Mouse (Mus musculus): ENCODE results near the gene Pdc. TPM values are rescaled to one million over a fixed set of nuclear protein-coding genes. Genes with fewer than 3 reads are reported as not detected.

Gene Pdc
- polyA plus RNA-seq (2014; fragmentation: Illumina TruSeq; extraction: RNeasy Lipid Tissue Mini Kit (QIAGEN cat#74804); ENCODE audit: low read depth, low replicate concordance): not detected

DNA sequence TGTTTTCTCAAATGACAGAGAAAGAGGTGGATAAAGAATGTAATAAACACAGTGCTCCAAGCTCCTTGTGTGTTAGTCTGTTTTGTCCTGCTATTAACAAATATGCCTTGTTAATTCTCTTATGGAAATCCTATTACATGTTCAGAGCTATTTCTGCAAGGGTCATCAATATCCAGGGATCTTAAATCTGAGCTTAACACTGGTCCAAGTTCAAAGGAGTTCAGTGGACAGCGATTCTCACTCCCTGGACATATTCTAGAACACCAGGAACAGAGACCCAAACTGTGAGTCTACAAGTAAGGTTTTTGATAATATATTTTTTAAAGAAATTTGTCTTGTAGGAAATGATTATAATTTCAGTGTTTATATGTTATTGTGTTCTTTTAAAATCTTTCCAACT lies at the start of gene Pdc:
TSS of gene Pdc (plus strand) at position 213 of the 400 bp plus-strand sequence.

Other genes with a start within 250 kb of the Pdc start
- gene Ptgs2, start 219.4 kb upstream of the Pdc start, polyA plus RNA-seq (2014; fragmentation: Illumina TruSeq; extraction: RNeasy Lipid Tissue Mini Kit (QIAGEN cat#74804); ENCODE audit: low read depth, low replicate concordance): 1.5 TPM
- 131 TPM for gene Tpr, start 73.4 kb downstream of the Pdc start, polyA plus RNA-seq (2014; fragmentation: Illumina TruSeq; extraction: RNeasy Lipid Tissue Mini Kit (QIAGEN cat#74804); ENCODE audit: low read depth, low replicate concordance)
- 202 TPM for gene Odr4, start 73.7 kb downstream of the Pdc start, polyA plus RNA-seq (2014; fragmentation: Illumina TruSeq; extraction: RNeasy Lipid Tissue Mini Kit (QIAGEN cat#74804); ENCODE audit: low read depth, low replicate concordance)
- gene Prg4, start 146.7 kb downstream of the Pdc start, polyA plus RNA-seq (2014; fragmentation: Illumina TruSeq; extraction: RNeasy Lipid Tissue Mini Kit (QIAGEN cat#74804); ENCODE audit: low read depth, low replicate concordance): 0.16 TPM